Mouse (Mus musculus): ENCODE results near the gene Creg2.
"Not testable (repeated sequence)": the region's sequence is repeated elsewhere in the genome, so short reads cannot be mapped to it uniquely, and the experiment has no call there.

Creg2 gene

GRCm38 (mm10) chr1:39650435-39651240 lies 636 bp downstream of the Creg2 start:
- peak; percentile 75 for DNase-seq

GRCm38 (mm10) chr1:39649691-39650434 lies 1.4 kb downstream of the Creg2 start:
- DNase-seq, result peak; percentile 77

GRCm38 (mm10) chr1:39648584-39648983 lies 2.7 kb downstream of the Creg2 start:
- no peak for DNase-seq

GRCm38 (mm10) chr1:39645905-39646759 lies 5.1 kb downstream of the Creg2 start:
- DNase-seq, result peak; percentile 73

GRCm38 (mm10) chr1:39644333-39644732 lies 6.9 kb downstream of the Creg2 start:
- DNase-seq, result no peak

GRCm38 (mm10) chr1:39641667-39642066 lies 9.6 kb downstream of the Creg2 start:
- no peak for DNase-seq

GRCm38 (mm10) chr1:39637139-39637538 lies 14.1 kb downstream of the Creg2 start:
- no peak for DNase-seq

- no peak for DNase-seq
These were observed 14.6 kb downstream of the Creg2 start for GRCm38 (mm10) chr1:39636660-39637059.

- no peak for DNase-seq
These were observed 15.1 kb downstream of the Creg2 start for GRCm38 (mm10) chr1:39636196-39636595.

- DNase-seq, result no peak
These were observed 22.7 kb downstream of the Creg2 start for GRCm38 (mm10) chr1:39628606-39629005.

- DNase-seq, result no peak
These were observed 25.8 kb downstream of the Creg2 start for GRCm38 (mm10) chr1:39625491-39625890.

- DNase-seq, result no peak
These were observed 27.5 kb downstream of the Creg2 start for GRCm38 (mm10) chr1:39623729-39624128.

- no peak for DNase-seq
These were observed 28.2 kb downstream of the Creg2 start for GRCm38 (mm10) chr1:39623106-39623505.

- DNase-seq, result no peak
These were observed 32.8 kb downstream of the Creg2 start for GRCm38 (mm10) chr1:39618524-39618923.

GRCm38 (mm10) chr1:39615526-39615925 lies 35.7 kb downstream of the Creg2 start:
- DNase-seq, result no peak

- DNase-seq, result no peak
These were observed 36.6 kb downstream of the Creg2 start for GRCm38 (mm10) chr1:39614462-39615279.

GRCm38 (mm10) chr1:39613061-39613460 lies 38.2 kb downstream of the Creg2 start:
- no peak for DNase-seq

- no peak for DNase-seq
These were observed 38.8 kb downstream of the Creg2 start for GRCm38 (mm10) chr1:39612491-39612890.

GRCm38 (mm10) chr1:39608534-39608933 lies 42.7 kb downstream of the Creg2 start:
- no peak for DNase-seq

- no peak for DNase-seq
These were observed 48.8 kb downstream of the Creg2 start for GRCm38 (mm10) chr1:39602477-39602876.

GRCm38 (mm10) chr1:39598726-39599125 lies 52.5 kb downstream of the Creg2 start:
- no peak for DNase-seq

- DNase-seq, result not testable (repeated sequence)
These were observed 54.1 kb downstream of the Creg2 start for GRCm38 (mm10) chr1:39597135-39597534.

Measured in layer of hippocampus, adult 9-11 months (tissue).